ENCODE assay signal across 8 mouse cellular contexts in the genomic region with DNA sequence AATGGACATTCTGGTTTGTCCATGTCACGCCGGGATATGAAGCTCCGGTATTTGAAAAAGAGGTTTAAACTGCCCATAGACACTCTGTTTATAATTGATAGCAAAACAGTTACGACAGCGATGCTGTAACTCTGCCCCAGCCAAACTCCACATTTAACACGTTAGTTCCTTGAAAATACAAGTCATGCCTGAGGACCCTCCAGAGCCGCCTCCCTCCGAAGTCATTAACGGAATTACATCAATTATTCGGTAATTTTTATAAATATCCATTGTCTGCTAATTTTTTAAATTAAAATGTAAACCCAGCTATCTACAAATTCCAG. TPM values are rescaled to one million over a fixed set of nuclear protein-coding genes. Genes with fewer than 3 reads are reported as not detected.
DNase-seq lines count a peak whose midpoint lies in the region; ATAC-seq lines count a peak whose summit lies in the region.

No protein-coding gene starts in this region.

- ATAC-seq in embryonic facial prominence, embryonic 15.5 days (ENCODE audit: insufficient number of reproducible peaks, low FRiP score, low TSS enrichment, low read depth), result no peak
- ATAC-seq in hindbrain, embryonic 16.5 days, result no peak
- no peak for ATAC-seq in liver, embryonic 16.5 days (ENCODE audit: low read depth)
- ATAC-seq in inflammation-experienced regulatory T-cells, adult 6 months, result no peak

- H3K4me3 ChIP-seq in embryonic facial prominence, embryonic 15.5 days (replicated peaks), result peak overlapping the region; percentile 87
- H3K4me3 ChIP-seq in hindbrain, embryonic 16.5 days (ENCODE audit: low read length), result peak overlapping the region; percentile 94
- peak overlapping the region; percentile 77 for H3K4me3 ChIP-seq in liver, embryonic 16.5 days (ENCODE audit: low read depth, low read length)

- H3K27ac ChIP-seq in embryonic facial prominence, embryonic 15.5 days (replicated peaks), result peak overlapping the region; percentile 71
- no peak overlapping the region for H3K27ac ChIP-seq in hindbrain, embryonic 16.5 days (ENCODE audit: low read depth, low read length)
- H3K27ac ChIP-seq in liver, embryonic 16.5 days (ENCODE audit: low read length), result peak overlapping the region; percentile 70; the same call in 1 of the 2 replicates

- peak; percentile 39 for DNase-seq in thymus, postnatal 4 days
- DNase-seq in thymus, postnatal 10 days (ENCODE audit: low spot score in 2 of 2), result no peak
- peak; percentile 45 for DNase-seq in retina, postnatal 1 day
- no peak for DNase-seq in gastrocnemius, postnatal 10 days

- H3K36me3 ChIP-seq in embryonic facial prominence, embryonic 15.5 days, result no peaks in the 10 kb centered on the region
- no peaks in the 10 kb centered on the region for H3K36me3 ChIP-seq in hindbrain, embryonic 16.5 days (ENCODE audit: control insufficient read depth, insufficient read depth, low read length)
- no peaks in the 10 kb centered on the region for H3K36me3 ChIP-seq in liver, embryonic 16.5 days (ENCODE audit: control insufficient read depth, insufficient read depth)

- 0% methylated on average over 10 of the region's 10 CpGs for WGBS in embryonic facial prominence, embryonic 15.5 days
- WGBS in hindbrain, embryonic 16.5 days, result under 1% methylated on average over 10 of the region's 10 CpGs
- under 1% methylated on average over 10 of the region's 10 CpGs for WGBS in liver, embryonic 16.5 days (ENCODE audit: insufficient replicate concordance)

- H3K4me2 ChIP-seq in embryonic facial prominence, embryonic 15.5 days (replicated peaks), result peak overlapping the region; percentile 87
- peak overlapping the region; percentile 90 for H3K4me2 ChIP-seq in hindbrain, embryonic 16.5 days (ENCODE audit: low read length)
- H3K4me2 ChIP-seq in liver, embryonic 16.5 days (ENCODE audit: low read depth, low read length), result peak overlapping the region; percentile 88

- H3K4me1 ChIP-seq in embryonic facial prominence, embryonic 15.5 days, result peaks cover 25% of the 10 kb centered on the region
- peaks cover 16% of the 10 kb centered on the region for H3K4me1 ChIP-seq in hindbrain, embryonic 16.5 days (ENCODE audit: control insufficient read depth, insufficient read depth, low read depth, low read length)
- H3K4me1 ChIP-seq in liver, embryonic 16.5 days (ENCODE audit: control insufficient read depth, low read depth, low read length), result peaks cover 23% of the 10 kb centered on the region

- H3K9me3 ChIP-seq in embryonic facial prominence, embryonic 15.5 days (replicated peaks), result no peaks in the 10 kb centered on the region
- H3K9me3 ChIP-seq in hindbrain, embryonic 16.5 days (ENCODE audit: control insufficient read depth, low read length), result no peaks in the 10 kb centered on the region
- H3K9me3 ChIP-seq in liver, embryonic 16.5 days (replicated peaks; ENCODE audit: control insufficient read depth, low read length), result no peaks in the 10 kb centered on the region

- H3K27me3 ChIP-seq in embryonic facial prominence, embryonic 15.5 days, result no peaks in the 10 kb centered on the region
- H3K27me3 ChIP-seq in hindbrain, embryonic 16.5 days (replicated peaks; ENCODE audit: control insufficient read depth, insufficient read depth, low read length), result no peaks in the 10 kb centered on the region
- no peaks in the 10 kb centered on the region for H3K27me3 ChIP-seq in liver, embryonic 16.5 days (ENCODE audit: control insufficient read depth, insufficient read depth, low read depth, low read length)

- H3K9ac ChIP-seq in embryonic facial prominence, embryonic 15.5 days, result 0 out of 2 replicates have a peak overlapping the region, but pooled peaks have one; percentile 9
- H3K9ac ChIP-seq in hindbrain, embryonic 16.5 days (ENCODE audit: low read depth, low read length), result peak overlapping the region; percentile 72
- H3K9ac ChIP-seq in liver, embryonic 16.5 days (ENCODE audit: low read depth, low read length), result peak overlapping the region; percentile 80; the same call in 1 of the 2 replicates

RNA-seq across cellular contexts. Expression of a gene that starts 0.6 kb away (rescaled TPM):
- polyA plus RNA-seq in embryonic facial prominence, embryonic 15.5 days (2015; fragmentation: Nextera tagmentation; extraction: Ambion mirVana), result 89.2 and 97.6 TPM in 2 replicates
- polyA plus RNA-seq in hindbrain, embryonic 16.5 days (2015; fragmentation: Nextera tagmentation; extraction: Ambion mirVana), result 60.5 and 70.7 TPM in 2 replicates
- polyA plus RNA-seq in liver, embryonic 16.5 days (2015; fragmentation: Nextera tagmentation; extraction: Ambion mirVana), result 18.6 and 23.5 TPM in 2 replicates
- polyA plus RNA-seq in inflammation-experienced regulatory T-cells, adult 6 months (2017; shearing (Covaris generic)), result 100 to 1,000 TPM in 1 of 3 experiments, 10 to 100 TPM in 2; 65.0 to 119 (median 97.5) TPM
- total RNA-seq in gastrocnemius, postnatal 10 days (2021), result 100 to 1,000 TPM; 227 to 232 TPM

Comparison
In these comparisons a context has a peak if more than half of its experiments do, and no peak if none do; other contexts are left out.
1. DNase-seq: peak in thymus, postnatal 4 days (single experiment) and retina, postnatal 1 day (single experiment); none in thymus, postnatal 10 days (0 of 2) and gastrocnemius, postnatal 10 days (single experiment).
2. H3K9ac ChIP-seq: peak in every context shown above with its lines; median percentile 80 in liver, embryonic 16.5 days; 72 in hindbrain, embryonic 16.5 days; 9 in embryonic facial prominence, embryonic 15.5 days.
3. Peak in every context shown above with its lines, with median percentiles within 50 percentile points of each other: H3K4me2 ChIP-seq and H3K4me3 ChIP-seq.